Mouse (Mus musculus) midbrain, postnatal 0 days (tissue): ENCODE results near the gene Ddx23. TPM values are rescaled to one million over a fixed set of nuclear protein-coding genes. Genes with fewer than 3 reads are reported as not detected.

ENCODE experiments used
- ATAC-seq: fragments of 200-750 bp; cut with Nextera tagmentation; 2 replicates; pipeline ENCODE4 v1.8.0; 2017; ENCODE audit warnings: moderate number of reproducible peaks, mild to moderate bottlenecking, moderate TSS enrichment, moderate library complexity; ENCODE audit not compliant: low FRiP score
- DNase-seq: peaks from one replicate; pipeline ENCODE4 v3.0.0-alpha.2; 2015; ENCODE audit warnings: low spot score
- H3K27ac ChIP-seq: fragments of 300-500 bp; sonication (generic); 2 replicates; pipeline ENCODE4 v1.5.1; 2014; ENCODE audit warnings: low read depth, mild to moderate bottlenecking, low read length, mixed read lengths
- H3K27me3 ChIP-seq: fragments of 300-500 bp; sonication (generic); 2 replicates; pipeline ENCODE4 v1.6.1; 2014; ENCODE audit warnings: low read length, control low read depth, mixed read lengths; ENCODE audit not compliant: insufficient read depth
- H3K36me3 ChIP-seq: fragments of 300-500 bp; sonication (generic); 2 replicates; pipeline ENCODE4 v1.6.1; 2014; ENCODE audit warnings: low read length, control low read depth, mixed read lengths; ENCODE audit not compliant: insufficient read depth
- H3K4me1 ChIP-seq: fragments of 300-500 bp; sonication (generic); 2 replicates; pipeline ENCODE4 v1.6.1; 2014; ENCODE audit warnings: mild to moderate bottlenecking, control low read depth, antibody characterized with exemption, low read length, mixed read lengths; ENCODE audit not compliant: insufficient read depth
- H3K4me2 ChIP-seq: fragments of 300-500 bp; sonication (generic); 2 replicates; pipeline ENCODE4 v1.6.1; 2014; ENCODE audit warnings: low read depth, mild to moderate bottlenecking, low read length, mixed read lengths; ENCODE audit not compliant: poor library complexity, severe bottlenecking
- H3K4me3 ChIP-seq: fragments of 300-500 bp; sonication (generic); 2 replicates; pipeline ENCODE4 v1.5.1; 2014; ENCODE audit warnings: low read depth, mild to moderate bottlenecking, low read length, moderate library complexity
- H3K9ac ChIP-seq: fragments of 300-500 bp; sonication (generic); replicated peaks from 2 replicates; pipeline ENCODE4 v1.6.1; 2014; ENCODE audit warnings: mild to moderate bottlenecking, low read length, moderate library complexity, mixed read lengths; ENCODE audit not compliant: poor library complexity, severe bottlenecking
- H3K9me3 ChIP-seq: fragments of 300-500 bp; sonication (generic); 2 replicates; pipeline ENCODE4 v1.6.1; 2016; ENCODE audit warnings: low read length, control low read depth
- CTCF ChIP-seq: IDR thresholded peaks from 2 replicates; pipeline ENCODE4 v1.5.1; 2016; ENCODE audit warnings: antibody characterized with exemption, mild to moderate bottlenecking
- whole genome bisulfite sequencing: fragments of 180-500 bp; shearing (Covaris S2); extraction: QIAGEN DNeasy Blood & Tissue Kit; methylation state at CpG from one replicate; pipeline ENCODE4 v1.1.7; 2014; 5-methylcytosine and 5-hydroxymethylcytosine counted together
- polyA plus RNA-seq: library from polyadenylated mRNA; unstranded; fragments of >200 nt; fragmentation: Nextera tagmentation; extraction: Ambion mirVana; gene quantifications from 2 replicates; pipeline ENCODE4 v1.2.1, GENCODE M21; 2015
- total RNA-seq: library from RNA; depleted of rRNA; stranded (reverse); fragments of >200 nt; gene quantifications from 2 replicates; pipeline ENCODE4 v1.2.3, GENCODE M21; 2014

The Ddx23 gene
- total and polyA plus RNA-seq, 2 experiments from 2014 or later = 20.5 to 46.7 TPM

DNA sequence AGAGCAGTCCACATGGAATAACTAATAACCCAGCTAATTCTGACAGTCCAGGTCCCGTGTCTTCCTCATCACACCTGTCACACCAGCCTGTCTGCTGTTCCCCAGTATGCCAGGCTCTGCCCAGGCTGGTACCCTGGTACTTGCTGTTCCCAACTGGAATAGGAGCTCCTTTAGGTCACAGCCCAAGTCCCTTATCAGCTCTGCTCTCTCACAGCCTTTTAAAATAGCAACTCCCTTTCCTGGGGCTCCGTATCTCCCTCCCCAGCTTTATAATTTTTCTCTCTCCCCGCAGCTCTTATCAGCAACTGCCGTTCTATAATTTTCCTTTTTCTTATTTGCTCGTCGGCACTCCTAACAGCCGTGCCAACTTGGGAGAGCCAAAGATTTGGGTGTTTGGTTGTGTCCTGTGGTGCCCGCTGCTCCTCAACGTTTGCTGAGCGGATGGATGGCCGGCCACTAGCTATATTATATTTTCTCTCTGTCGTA, 56.6 kb downstream of the Ddx23 start:
- no peak overlapping the region for H3K4me2 ChIP-seq
- H3K4me3 ChIP-seq = no peak overlapping the region
- H3K9ac ChIP-seq = no peak overlapping the region
- no peaks in the 10 kb centered on the region for H3K9me3 ChIP-seq
- no peak overlapping the region for H3K27ac ChIP-seq
- peaks cover 12% of the 10 kb centered on the region for H3K4me1 ChIP-seq
- peaks cover 12% of the 10 kb centered on the region for H3K36me3 ChIP-seq
- WGBS = 90% methylated on average over 12 of the region's 12 CpGs
- no peaks in the 10 kb centered on the region for H3K27me3 ChIP-seq
- no peak for TF ChIP-seq CTCF
- ATAC-seq (no peak), DNase-seq (no peak)

GRCm38 (mm10) chr15:98604041-98604575, 58.6 kb downstream of the Ddx23 start:
- no peak for TF ChIP-seq CTCF
- Histone ChIP-seq H3K27ac (no peak overlapping the region), H3K9me3 (no peaks in the 10 kb centered on the region), H3K4me1 (peaks cover 9% of the 10 kb centered on the region), H3K36me3 (peaks cover 24% of the 10 kb centered on the region), H3K9ac (no peak overlapping the region), H3K4me2 (no peak overlapping the region), H3K27me3 (no peaks in the 10 kb centered on the region), H3K4me3 (no peak overlapping the region)
- WGBS = 93% methylated on average over 24 of the region's 24 CpGs
- no peak for ATAC-seq
- DNase-seq = no peak

- Histone ChIP-seq H3K9me3 (no peaks in the 10 kb centered on the region), H3K4me1 (peaks cover 6% of the 10 kb centered on the region), H3K4me2 (0 out of 2 replicates have a peak overlapping the region, but pooled peaks have one; percentile 1), H3K4me3 (no peak overlapping the region), H3K9ac (no peak overlapping the region), H3K27ac (no peak overlapping the region), H3K36me3 (peaks cover 32% of the 10 kb centered on the region), H3K27me3 (no peaks in the 10 kb centered on the region)
- no peak for TF ChIP-seq CTCF
- DNase-seq (no peak), ATAC-seq (no peak)
- WGBS = 63% methylated on average over 4 of the region's 4 CpGs
These were observed 59.7 kb downstream of the Ddx23 start for GRCm38 (mm10) chr15:98602921-98603458.

DNA sequence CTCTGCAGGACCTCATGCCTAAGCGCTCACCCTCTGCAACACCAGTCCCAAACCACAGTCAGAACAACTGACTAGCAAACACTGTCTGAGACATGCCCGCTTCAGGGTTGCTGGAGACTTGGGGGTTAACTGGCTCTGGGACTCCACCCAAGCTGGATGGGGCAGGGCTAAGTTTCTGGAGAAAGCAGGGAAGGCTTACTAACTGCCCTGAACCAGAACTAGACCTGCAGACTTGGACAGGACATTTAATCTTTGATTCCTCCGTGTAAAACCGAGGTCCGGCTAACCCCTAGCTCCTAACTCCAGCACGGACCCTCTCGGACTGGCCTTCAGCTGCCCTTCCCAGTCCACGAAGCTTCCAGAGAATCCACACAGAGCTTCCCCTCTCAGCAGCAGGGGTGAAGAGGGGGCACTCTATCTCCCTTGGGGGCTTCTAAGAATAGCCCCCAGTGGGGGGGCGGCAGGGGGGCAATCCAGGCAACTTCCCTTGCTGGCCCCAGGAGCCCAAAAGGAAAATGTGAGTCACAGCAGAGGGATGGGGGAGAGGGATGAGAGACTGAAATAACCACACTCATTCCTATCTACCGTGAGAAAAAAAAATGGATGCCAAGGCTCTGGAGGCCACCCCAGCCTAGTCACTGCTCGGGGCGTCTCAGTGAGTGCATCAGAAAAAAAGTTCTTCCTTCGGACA, 60.4 kb downstream of the Ddx23 start:
- WGBS = 68% methylated on average over 13 of the region's 13 CpGs
- peaks cover 39% of the 10 kb centered on the region for H3K36me3 ChIP-seq
- peak overlapping the region; percentile 1; the same call in 1 of the 2 replicates for H3K4me2 ChIP-seq

GRCm38 (mm10) chr15:98601832-98602190, 60.9 kb downstream of the Ddx23 start:
- no peak overlapping the region for H3K9ac ChIP-seq
- H3K27me3 ChIP-seq = no peaks in the 10 kb centered on the region
- H3K4me1 ChIP-seq = no peaks in the 10 kb centered on the region
- no peaks in the 10 kb centered on the region for H3K9me3 ChIP-seq
- H3K4me3 ChIP-seq = no peak overlapping the region
- no peak overlapping the region for H3K27ac ChIP-seq
- H3K4me2 ChIP-seq = no peak overlapping the region; the same call in 1 of the 2 replicates
- ATAC-seq (no peak), DNase-seq (no peak)
- peaks cover 44% of the 10 kb centered on the region for H3K36me3 ChIP-seq
- WGBS = 74% methylated on average over 7 of the region's 7 CpGs
- TF ChIP-seq CTCF = no peak

More for the DNA sequence above, 60.4 kb downstream of the Ddx23 start:
- Histone ChIP-seq H3K4me1 (no peaks in the 10 kb centered on the region), H3K9ac (0 out of 2 replicates have a peak overlapping the region, but pooled peaks have one; percentile 20), H3K27me3 (no peaks in the 10 kb centered on the region), H3K9me3 (no peaks in the 10 kb centered on the region), H3K27ac (no peak overlapping the region), H3K4me3 (no peak overlapping the region)
- no peak for TF ChIP-seq CTCF
- no peak for DNase-seq
- no peak for ATAC-seq
